Mouse (Mus musculus): Measurements from ENCODE around the gene Pin1.
"Not testable (repeated sequence)": the region's sequence is repeated elsewhere in the genome, so short reads cannot be mapped to it uniquely, and the experiment has no call there.

Pin1 gene

DNA sequence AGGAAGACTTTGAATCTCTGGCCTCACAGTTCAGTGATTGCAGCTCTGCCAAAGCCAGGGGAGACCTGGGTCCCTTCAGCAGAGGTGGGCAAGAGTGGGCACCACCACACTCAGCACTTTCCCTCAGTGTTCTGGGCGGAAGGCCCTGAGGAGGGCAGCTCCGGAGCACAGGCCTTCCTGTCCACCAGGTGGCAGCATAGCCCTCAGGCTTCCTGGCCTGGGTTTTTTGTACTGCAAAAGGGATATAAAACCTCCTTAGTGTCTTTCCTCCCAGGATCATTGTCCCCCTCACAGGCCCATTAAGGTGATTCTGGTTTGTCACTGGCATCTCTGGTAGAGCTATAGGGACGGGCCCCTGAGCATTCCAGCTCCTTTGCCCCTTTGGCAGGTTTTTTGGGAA lies 10.4 kb downstream of the Pin1 start:
- peak; percentile 27 to 39 for DNase-seq (ENCODE audit: low spot score in 2 of 2)

GRCm38 (mm10) chr9:20662874-20663273 lies 11.0 kb downstream of the Pin1 start:
- no peak for DNase-seq (ENCODE audit: low spot score in 2 of 2)

GRCm38 (mm10) chr9:20663956-20664355 lies 12.1 kb downstream of the Pin1 start:
- DNase-seq (ENCODE audit: low spot score in 2 of 2), result no peak

- DNase-seq (ENCODE audit: low spot score in 2 of 2), result no peak
Observed at GRCm38 (mm10) chr9:20664366-20664765, 12.5 kb downstream of the Pin1 start.

DNA sequence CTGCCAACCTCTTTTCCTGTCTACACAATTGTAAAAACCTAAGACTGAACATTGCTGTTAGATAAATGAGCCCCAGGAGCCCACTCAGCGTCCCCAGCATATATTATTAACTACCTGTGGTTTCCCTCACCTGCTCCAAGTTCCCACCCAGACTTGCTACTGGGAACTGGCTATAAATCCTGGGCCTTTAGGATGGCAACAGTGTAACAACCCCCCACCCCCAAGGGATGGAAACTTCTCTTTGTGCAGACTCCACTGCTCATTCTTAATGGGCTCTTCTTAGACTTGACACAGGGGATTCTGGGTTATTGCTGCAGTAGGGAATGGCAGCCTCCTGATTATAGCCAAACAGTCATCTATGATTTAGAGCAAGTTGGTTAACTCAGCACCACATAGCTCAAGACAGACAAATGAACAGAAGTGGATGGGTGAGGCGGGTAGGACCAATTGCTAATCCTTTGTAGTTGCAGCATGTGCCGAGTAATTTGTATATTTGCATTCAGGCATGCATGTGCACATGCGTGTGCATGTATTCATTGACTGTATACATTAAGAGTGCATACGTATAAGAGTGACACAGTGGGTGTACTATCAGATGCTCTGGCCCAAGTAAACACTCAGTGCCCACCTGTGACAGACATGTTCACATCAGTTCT lies 13.2 kb downstream of the Pin1 start:
- DNase-seq (ENCODE audit: low spot score in 2 of 2), result no peak

DNA sequence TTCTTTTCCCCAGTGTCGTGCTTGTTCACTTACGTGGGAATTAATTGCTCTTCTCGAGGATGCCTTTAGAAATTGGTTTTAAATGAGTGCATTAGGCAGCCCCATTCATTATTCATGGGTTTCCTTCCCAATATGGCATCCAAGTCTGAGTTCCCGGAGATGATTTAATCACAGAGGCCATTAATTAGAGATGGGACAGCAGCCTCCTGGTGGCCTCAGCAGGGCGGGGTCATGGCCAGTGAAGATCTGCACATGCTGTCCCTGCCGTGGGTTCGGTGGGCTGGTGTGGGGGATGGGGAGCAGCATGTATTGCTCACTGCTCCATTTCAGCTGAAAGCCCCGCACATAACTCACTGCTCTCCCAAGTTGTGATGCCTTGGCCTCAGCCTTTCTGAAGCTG lies 14.0 kb downstream of the Pin1 start:
- no peak for DNase-seq (ENCODE audit: low spot score in 2 of 2)

GRCm38 (mm10) chr9:20666510-20667034 lies 14.7 kb downstream of the Pin1 start:
- DNase-seq (ENCODE audit: low spot score in 2 of 2), result no peak

DNA sequence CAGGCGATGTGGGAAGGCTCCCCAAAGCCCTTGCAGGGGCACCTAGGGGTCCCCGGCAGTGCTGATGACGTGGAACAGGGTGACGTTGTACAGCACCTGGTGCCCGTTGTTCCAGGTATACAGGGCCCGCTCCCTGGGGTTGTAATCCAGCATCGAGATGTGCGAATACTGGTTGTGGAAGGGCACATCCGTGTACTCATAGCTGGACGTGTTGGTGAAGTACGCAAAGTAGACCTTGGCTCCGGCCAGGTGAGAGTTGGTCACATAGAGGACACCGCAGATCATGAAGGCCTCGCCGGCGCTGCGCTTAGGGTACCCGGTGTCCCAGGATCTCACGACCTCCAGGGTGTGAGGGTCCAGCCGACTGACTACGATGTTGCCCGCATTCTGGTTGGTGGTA lies 16.2 kb downstream of the Pin1 start:
- DNase-seq (ENCODE audit: low spot score in 2 of 2), result no peak

DNA sequence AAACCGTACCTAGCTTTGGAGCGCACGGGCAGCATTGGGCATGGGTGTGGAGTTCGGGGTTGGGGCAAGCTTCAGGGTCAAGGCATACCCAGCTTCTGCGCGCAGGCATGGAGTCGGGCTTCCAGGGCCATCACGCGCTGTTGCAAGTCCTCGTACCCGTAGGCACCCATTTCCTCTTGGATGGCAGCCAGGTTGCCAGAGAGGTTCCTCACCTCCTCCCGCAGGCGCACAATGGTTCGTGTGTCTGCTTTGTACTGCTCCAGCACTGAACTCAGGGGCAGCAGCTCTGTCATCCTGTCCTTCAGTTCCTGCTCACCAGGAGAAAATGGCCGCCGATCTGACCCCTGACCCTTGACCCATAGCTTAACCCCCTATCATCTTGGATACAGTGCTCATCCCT lies 20.2 kb downstream of the Pin1 start:
- DNase-seq (ENCODE audit: low spot score in 2 of 2), result no peak

GRCm38 (mm10) chr9:20677892-20678291 lies 26.0 kb downstream of the Pin1 start:
- no peak for DNase-seq (ENCODE audit: low spot score in 2 of 2)

GRCm38 (mm10) chr9:20680378-20680958 lies 28.6 kb downstream of the Pin1 start:
- DNase-seq (ENCODE audit: low spot score in 2 of 2), result no peak

DNA sequence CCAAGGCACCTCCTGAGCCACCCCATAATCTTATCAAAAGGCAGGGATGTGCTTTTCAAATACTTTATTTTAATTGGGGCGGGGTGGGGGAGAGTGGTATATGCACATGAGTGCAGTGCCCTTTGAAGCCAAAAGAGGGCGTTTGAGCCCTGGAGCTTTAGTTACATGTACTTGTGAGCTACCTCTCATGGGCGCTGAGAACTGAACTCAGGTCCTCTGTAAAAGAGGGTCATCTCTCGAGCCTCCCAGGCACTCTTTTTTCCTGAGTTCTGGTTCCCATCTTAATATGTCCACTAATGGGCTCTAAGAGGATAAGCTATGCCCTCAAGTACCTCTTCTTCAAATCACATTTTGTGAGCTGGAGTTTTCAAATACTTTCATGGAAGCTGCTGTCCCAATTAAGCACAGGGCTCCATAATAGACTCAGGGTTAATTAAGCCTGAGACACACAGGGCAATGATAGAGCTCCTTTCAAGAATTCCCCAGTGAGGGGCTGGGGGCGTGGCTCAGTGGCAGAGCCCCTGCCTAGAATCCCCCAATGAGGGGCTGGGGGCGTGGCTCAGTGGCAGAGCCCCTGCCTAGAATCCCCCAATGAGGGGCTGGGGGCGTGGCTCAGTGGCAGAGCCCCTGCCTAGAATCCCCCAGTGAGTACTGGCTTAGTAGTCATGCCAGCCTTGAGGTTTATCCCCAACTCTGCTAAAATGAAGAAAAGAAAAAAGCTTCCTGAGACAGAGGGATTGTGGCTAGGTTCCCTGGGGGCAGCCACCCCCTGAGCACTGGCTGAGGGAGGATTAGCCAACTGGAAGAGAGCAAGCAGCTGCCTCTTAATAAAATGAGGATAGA lies 29.9 kb downstream of the Pin1 start:
- DNase-seq (ENCODE audit: low spot score in 2 of 2), result no peak

DNA sequence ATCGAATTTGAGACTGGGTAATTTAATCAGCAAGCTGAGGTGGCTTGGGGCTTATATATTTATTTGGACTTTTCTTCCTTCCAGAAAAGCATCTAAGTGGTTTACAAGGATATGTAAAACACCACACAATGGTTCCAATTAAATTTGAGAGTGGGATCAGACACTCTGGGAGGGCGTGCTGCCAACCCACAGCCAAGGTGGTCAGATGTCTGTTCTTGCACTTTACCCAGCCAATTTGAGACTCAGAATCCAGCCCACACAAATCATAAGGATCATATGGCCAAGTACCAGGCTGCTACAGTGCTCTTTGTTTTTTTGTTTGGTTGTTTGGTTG lies 30.5 kb downstream of the Pin1 start:
- no peak for DNase-seq (ENCODE audit: low spot score in 2 of 2)

DNA sequence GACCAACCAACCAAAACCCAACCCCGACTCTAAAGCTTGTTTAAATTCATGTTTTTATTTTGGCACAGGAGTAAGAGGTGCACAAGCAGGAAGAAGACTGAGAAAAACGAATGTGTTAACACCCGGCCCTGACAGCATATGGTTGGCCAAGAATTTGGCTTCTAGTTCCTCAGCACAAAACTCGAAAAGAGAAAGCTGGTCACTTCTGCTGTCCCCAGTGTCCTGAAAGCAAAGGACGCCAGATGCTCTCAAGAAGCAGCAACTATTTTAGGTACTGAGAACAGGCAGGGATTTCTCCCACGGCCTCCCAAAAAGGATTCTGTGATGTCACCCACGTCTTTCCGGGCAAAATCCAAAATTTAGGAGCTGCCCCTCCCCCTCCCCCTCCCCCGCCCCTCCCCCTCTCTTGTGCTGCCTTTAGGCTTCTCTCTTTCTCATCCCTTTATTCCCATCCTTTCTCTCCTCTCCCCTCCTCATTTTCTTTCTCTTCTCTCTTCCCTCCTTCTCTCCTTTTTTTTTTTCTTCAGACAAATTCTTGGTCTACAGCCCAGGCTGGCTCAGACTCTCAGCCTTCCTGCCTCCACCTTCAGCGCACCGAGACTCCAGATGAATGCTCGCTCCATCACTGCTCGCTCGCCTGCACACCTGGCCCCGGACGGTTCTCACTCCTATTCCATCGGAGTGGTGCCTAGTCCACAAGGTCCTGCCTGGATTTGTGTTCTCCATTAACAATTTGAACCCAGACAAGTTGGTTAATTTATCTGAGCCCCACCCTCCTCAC lies 33.4 kb downstream of the Pin1 start:
- DNase-seq (ENCODE audit: low spot score in 2 of 2), result no peak

DNA sequence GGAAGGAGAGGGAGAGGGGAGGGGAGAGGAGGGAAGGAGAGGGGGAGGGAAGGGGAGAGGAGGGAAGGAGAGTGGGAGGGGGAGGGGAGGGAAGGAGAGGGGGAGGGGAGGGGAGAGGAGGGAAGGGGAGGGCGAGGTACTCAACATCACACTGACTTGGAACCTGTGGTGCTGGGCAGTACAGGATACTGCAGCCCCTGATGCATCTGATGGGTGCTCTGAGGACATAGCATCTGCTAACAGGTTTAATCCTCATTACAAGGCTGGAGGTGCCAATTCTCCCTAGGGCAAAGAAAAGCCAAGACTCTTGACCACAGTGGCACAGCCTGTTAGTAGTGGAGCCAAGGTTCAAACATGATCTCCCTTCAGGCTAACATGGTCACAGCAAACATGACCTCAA lies 37.5 kb downstream of the Pin1 start:
- no peak for DNase-seq (ENCODE audit: low spot score in 2 of 2)

GRCm38 (mm10) chr9:20689913-20690312 lies 38.0 kb downstream of the Pin1 start:
- DNase-seq (ENCODE audit: low spot score in 2 of 2), result no peak

- not testable (repeated sequence) for DNase-seq (ENCODE audit: low spot score in 2 of 2)
Observed at GRCm38 (mm10) chr9:20690449-20690848, 38.6 kb downstream of the Pin1 start.

DNA sequence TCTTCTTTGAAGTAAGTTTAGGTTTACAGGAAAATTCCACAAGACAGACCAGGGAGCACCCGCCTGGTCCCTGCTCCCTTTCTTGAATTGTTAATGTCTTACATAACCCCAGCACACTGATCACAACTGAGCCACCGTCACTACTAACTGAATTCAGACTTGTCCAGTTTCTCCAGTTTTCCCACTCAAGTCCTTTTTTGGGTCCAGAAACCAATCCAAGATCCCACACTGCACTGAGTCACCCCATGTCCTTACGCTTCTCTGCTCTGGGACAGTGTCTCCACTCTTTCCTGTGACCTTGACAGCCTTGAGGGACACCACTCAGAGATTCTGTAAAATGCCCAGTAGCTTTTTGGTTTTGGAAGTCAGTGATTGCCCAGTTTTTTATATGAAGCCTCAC lies 41.0 kb downstream of the Pin1 start:
- DNase-seq (ENCODE audit: low spot score in 2 of 2), result no peak

GRCm38 (mm10) chr9:20694721-20695235 lies 42.9 kb downstream of the Pin1 start:
- no peak for DNase-seq (ENCODE audit: low spot score in 2 of 2)

DNA sequence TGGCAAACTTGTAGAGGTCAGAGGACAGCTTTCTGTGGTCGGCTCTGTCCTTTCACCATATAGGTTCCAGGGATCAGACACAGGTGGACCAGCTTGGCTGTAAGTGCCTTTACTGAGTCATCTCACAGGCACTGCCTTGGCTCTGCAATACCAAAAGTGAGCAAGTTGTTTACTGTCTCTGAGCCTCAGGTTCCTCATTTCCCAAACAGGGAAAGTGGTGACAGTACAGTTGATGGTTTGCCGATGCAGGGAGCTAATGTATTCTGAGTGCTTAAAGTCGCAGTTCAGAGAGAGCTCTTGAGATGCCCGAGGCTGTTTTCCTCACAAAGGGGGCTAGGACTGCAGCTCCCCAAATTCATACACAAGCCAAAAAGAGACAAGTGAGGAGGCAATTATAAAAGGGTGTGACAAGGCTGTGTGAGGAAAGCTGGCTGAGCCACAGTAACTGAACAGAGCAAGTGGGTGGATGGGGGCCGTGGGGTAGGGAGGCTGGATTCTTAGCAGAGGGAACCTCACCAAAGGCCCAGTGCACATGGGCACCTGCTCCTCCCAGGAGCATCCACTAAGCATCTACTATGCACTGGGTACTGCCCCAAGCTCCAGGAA lies 44.3 kb downstream of the Pin1 start:
- DNase-seq (ENCODE audit: low spot score in 2 of 2), result no peak

DNA sequence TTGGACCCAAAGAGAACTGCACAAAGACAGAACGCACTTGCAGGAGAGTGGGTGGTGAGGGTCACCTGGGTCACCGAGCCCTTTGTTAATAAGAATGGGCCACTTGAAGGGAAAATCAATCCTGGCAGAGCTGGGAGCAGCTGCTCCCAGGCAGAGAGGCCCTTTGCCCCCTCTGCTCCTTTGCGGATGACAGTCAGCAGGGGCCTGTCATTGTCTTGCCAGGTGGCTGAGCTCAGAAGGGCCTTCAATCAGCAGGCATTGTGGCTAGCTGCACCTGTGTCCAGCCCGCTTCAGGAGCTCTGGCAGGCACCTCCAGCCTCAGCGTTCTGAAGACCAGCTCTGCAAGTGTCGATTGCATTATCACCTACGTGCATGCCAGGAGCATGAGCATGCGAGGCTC lies 45.6 kb downstream of the Pin1 start:
- DNase-seq (ENCODE audit: low spot score in 2 of 2), result no peak

Data from spleen, postnatal 36 days (tissue).